Mouse (Mus musculus) urinary bladder, postnatal 25 days (tissue): ENCODE data around the gene Errfi1.

Source experiments
- DNase-seq: peaks from one replicate; pipeline ENCODE4 v3.0.0; 2022; ENCODE audit warnings: low spot score

Gene Errfi1

GRCm38 (mm10) chr4:150915181-150915906 is 61.6 kb downstream of the Errfi1 start:
- DNase-seq: no peak

GRCm38 (mm10) chr4:150917336-150918027 is 63.8 kb downstream of the Errfi1 start:
- DNase-seq: no peak
